ENCODE assay signal across 22 mouse cellular contexts in genomic region chr3:80496556-80496955, GRCm38 (mm10).
"Had no signal": no experiment of that assay in that cellular context is flagged by ENCODE, and none has a peak within 500 bp of the region (broad histone marks: within the 10 kb centered on the region; RNA-seq: fewer than 3 reads in every experiment).

No protein-coding gene starts in this region.

- H3K27ac ChIP-seq: lung, embryonic 15.5 days; macrophage; midbrain, embryonic 10.5 days; midbrain, embryonic 12.5 days; neural tube, embryonic 13.5 days; neural tube, embryonic 15.5 days; stomach, embryonic 15.5 days; stomach, postnatal 0 days had no signal

- H3K4me1 ChIP-seq: lung, embryonic 15.5 days; megakaryocyte, embryonic 14.5 days; midbrain, embryonic 10.5 days; midbrain, embryonic 12.5 days; neural tube, embryonic 13.5 days; neural tube, embryonic 15.5 days; stomach, embryonic 15.5 days had no signal

- H3K4me3 ChIP-seq: lung, embryonic 15.5 days; megakaryocyte, embryonic 14.5 days; midbrain, embryonic 10.5 days; midbrain, embryonic 12.5 days; myocyte; neural tube, embryonic 13.5 days; neural tube, embryonic 15.5 days; stomach, embryonic 15.5 days had no signal

- DNase-seq: liver, postnatal 0 days; lung, adult 2 months; lung, postnatal 14 days; lung, postnatal 36 days; midbrain, embryonic 14.5 days; retina, postnatal 1 day; right cerebral cortex, adult 18-20 months; right cerebral cortex, postnatal 25 days; thymus, postnatal 14 days; thymus, postnatal 36 days had no signal

- H3K4me2 ChIP-seq: lung, embryonic 15.5 days; midbrain, embryonic 12.5 days; neural tube, embryonic 13.5 days; neural tube, embryonic 15.5 days; stomach, embryonic 15.5 days had no signal

- H3K36me3 ChIP-seq: lung, embryonic 15.5 days; midbrain, embryonic 10.5 days; midbrain, embryonic 12.5 days; neural tube, embryonic 13.5 days; neural tube, embryonic 15.5 days; stomach, embryonic 15.5 days had no signal

- H3K9me3 ChIP-seq: lung, embryonic 15.5 days; megakaryocyte, embryonic 14.5 days; midbrain, embryonic 10.5 days; midbrain, embryonic 12.5 days; neural tube, embryonic 13.5 days; neural tube, embryonic 15.5 days; stomach, embryonic 15.5 days had no signal

- H3K27me3 ChIP-seq: lung, embryonic 15.5 days; megakaryocyte, embryonic 14.5 days; midbrain, embryonic 12.5 days; neural tube, embryonic 13.5 days; neural tube, embryonic 15.5 days; stomach, embryonic 15.5 days had no signal

- ATAC-seq: liver, postnatal 0 days; lung, postnatal 0 days; midbrain, embryonic 16.5 days had no signal

- H3K9ac ChIP-seq: liver, postnatal 0 days; lung, embryonic 15.5 days; midbrain, embryonic 12.5 days; neural tube, embryonic 13.5 days; neural tube, embryonic 15.5 days; stomach, embryonic 15.5 days had no signal
